In genomic region chr15:25225431-25225830, GRCm38 (mm10) we compare ENCODE assay signal across 18 mouse cellular contexts.
"Had no signal": no experiment of that assay in that cellular context is flagged by ENCODE, and none has a peak within 500 bp of the region (broad histone marks: within the 10 kb centered on the region; RNA-seq: fewer than 3 reads in every experiment).

No protein-coding gene starts in this region.

- ATAC-seq: hindbrain, postnatal 0 days; intestine, embryonic 16.5 days; liver, embryonic 12.5 days had no signal

- DNase-seq: gastrocnemius, adult 2 months; gastrocnemius, postnatal 10 days; gastrocnemius, postnatal 25 days; heart, adult 11 months; heart, adult 2 months; heart, postnatal 14 days; heart, postnatal 36 days; kidney, adult 11 months; kidney, adult 2 months; kidney, adult 9 months; kidney, postnatal 14 days; kidney, postnatal 36 days; layer of hippocampus, adult 9-11 months; layer of hippocampus, postnatal 36 days; left cerebral cortex, postnatal 4 days had no signal
